Mouse (Mus musculus): ENCODE data around the gene 1700013G24Rik.
"Not testable (repeated sequence)": the region's sequence is repeated elsewhere in the genome, so short reads cannot be mapped to it uniquely, and the experiment has no call there.

The 1700013G24Rik gene

DNA sequence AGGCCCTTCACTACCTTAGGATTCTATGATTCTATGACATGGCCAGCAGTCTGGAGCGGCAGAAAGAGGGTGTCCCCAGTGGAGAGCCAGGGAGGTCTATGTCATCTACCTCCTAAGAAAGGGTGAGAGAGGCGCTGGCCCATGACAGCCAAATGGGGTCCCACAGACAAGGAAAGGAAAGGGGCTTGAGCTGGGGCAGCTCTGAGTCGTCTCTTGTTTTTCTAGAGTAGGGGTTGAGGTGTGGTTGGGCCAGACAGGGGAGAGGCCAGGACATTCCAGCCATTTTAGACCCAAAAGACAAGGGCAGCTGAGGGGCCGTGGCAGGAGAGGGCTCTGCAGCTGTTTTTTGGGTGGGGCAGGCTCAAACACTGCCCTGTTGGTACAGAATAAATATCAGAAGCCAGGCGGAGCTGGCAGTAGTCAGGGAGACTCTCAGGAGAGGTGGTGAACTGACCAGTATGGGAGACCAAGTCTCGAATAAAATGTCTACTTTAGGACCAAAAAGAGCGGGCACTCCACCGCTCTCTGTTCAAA lies at the start of gene 1700013G24Rik:
TSS of gene 1700013G24Rik (plus strand) at position 51 of the 534 bp plus-strand sequence.
- no peak for DNase-seq (ENCODE audit: low spot score)

DNA sequence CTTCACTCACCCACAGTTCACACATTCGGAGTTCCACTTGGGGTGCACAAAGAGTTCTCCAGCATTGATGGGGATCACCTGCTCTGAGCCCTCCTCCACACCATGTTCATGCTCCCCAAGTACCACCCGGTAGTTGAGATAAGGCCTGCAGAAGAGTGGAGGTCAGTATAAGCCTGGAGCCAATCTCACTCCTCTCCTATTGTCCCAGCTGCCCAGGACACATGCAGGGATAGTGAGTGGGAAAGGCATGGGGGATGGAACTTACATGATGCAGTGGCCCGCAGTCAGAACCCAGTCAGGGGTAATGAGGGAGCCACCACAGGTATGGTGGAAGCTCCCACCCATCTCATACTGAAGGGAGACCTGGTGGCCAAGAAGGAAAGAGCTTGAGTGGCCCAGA lies 47.5 kb upstream of the 1700013G24Rik start:
- no peak for DNase-seq (ENCODE audit: low spot score)

DNA sequence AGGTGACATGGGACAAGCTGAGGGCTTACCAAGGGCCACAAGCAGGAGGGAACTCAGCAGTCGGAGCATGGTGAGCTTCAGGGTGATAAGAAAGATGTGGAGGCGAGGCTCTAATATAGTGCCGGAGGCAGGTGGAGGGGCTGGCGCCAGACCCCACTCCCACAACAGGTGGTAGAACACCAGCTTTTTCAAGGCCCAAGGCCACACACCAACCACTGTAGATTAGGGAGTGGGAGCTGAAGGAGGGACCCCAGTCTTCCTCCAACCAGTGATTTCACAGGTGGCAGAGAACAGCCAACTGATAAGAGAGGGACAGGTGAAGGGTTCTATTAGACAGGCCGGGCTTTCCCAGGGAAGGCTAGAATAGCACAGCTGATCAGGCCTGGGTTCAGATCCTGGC lies 43.4 kb upstream of the 1700013G24Rik start, which contains the start of gene Cela3a:
TSS of gene Cela3a (minus strand) at position 101 of the 400 bp plus-strand sequence.
- DNase-seq (ENCODE audit: low spot score) = no peak

DNA sequence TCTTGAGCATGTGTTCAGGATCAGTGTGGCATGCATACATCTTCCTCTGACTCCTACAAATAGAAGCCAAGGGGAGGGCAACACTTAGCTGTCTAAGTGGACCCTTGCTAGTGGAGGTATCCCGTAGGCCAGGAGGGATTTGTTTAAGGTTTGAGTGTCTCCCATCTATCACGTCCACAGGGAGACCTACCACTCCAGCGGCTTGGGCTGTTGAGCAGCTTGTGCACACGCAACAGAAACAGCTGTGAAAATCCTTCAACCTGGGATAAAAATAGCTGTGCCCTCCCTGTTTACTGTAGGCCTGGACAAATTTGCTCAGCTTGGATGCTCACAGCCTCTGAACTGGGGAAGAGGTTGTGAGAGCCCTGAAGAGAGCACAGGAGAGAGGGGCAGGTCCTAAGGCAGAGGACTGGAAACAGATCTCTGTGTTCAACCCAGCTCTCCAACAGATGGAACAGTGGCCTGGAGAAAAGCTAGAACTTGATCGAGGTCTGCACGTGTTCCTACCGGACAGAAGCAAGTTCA lies 40.8 kb upstream of the 1700013G24Rik start:
- not testable (repeated sequence) for DNase-seq (ENCODE audit: low spot score)

- no peak for DNase-seq (ENCODE audit: low spot score)
These were observed 38.1 kb upstream of the 1700013G24Rik start for GRCm38 (mm10) chr4:137414936-137415335.

- DNase-seq (ENCODE audit: low spot score) = no peak
These were observed 35.1 kb upstream of the 1700013G24Rik start for GRCm38 (mm10) chr4:137417712-137418564.

- DNase-seq (ENCODE audit: low spot score) = no peak
These were observed 22.6 kb upstream of the 1700013G24Rik start, which contains the start of gene Cela3b for GRCm38 (mm10) chr4:137430502-137430901. Gene Cela3b (minus strand): TSS chr4:137430540.

- not testable (repeated sequence) for DNase-seq (ENCODE audit: low spot score)
These were observed 20.2 kb upstream of the 1700013G24Rik start for GRCm38 (mm10) chr4:137432700-137433550.

DNA sequence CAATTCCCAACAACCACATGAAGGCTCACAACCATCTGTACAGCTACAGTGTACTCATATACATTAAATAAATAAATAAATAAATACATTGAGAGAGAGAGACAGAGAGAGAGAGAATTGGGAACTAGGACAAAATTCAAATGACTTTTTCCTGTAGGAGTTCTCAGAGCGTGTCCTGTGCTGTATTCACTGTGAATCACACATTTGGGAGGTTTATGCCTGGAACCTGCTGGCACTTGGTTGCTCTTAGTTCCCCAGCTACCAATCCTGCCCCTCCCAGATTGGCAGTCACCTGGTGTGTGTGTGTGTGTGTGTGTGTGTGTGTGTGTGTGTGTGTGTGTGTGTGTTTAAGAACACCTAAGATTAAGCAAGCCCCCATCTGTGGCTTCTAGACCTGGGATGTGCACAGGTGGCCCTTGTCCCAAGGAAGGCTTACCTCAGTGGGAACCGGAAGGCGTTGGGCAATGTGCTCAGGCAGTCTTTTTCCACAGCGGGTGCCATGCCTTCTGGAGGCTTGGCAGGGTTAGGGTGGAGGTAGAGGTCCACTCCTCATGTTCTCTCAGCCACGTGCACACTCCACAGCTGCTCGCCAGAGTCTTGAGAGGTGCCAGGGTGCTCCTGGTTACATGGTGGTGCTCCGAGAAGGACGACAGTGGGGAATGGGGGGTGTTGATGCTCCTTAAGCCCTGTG lies 16.0 kb upstream of the 1700013G24Rik start:
- no peak for DNase-seq (ENCODE audit: low spot score)

DNA sequence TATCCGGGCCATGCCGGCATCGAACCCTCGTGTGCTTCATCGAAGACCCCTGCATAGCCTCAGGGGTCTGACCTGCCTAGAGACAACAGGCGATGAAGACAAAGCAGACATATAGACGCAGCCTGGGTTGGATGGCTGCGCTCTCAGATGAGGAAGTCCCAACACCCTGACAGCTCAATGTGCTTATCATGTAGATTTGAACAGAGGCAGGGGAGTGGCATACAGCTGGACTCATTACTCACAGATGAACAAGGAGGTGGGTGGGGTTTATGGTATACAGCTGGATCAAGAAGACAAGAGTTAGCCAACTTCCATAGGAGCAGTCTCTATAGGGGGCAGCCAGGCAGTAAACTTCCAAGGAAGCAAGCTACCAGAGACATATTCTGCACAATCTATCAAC lies 14.2 kb upstream of the 1700013G24Rik start:
- DNase-seq (ENCODE audit: low spot score) = no peak

DNA sequence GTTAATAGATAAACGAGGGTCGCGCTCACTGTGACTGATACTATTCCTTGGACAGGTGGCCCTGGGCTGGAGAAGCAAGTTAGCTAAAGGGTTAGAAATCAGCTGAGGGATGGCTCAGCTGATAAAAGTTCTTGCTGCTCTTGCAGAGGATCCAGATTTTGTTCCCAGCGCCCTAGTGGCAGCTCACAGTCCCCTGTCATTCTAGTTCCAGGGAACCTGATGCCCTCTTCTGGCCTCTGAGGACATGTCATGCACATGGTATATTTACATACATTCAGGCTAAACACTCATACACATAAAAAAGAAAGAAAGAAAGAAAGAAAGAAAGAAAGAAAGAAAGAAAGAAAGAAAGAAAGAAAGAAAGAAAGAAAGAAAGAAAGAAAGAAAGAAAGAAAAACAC lies 11.8 kb upstream of the 1700013G24Rik start:
- no peak for DNase-seq (ENCODE audit: low spot score)

DNA sequence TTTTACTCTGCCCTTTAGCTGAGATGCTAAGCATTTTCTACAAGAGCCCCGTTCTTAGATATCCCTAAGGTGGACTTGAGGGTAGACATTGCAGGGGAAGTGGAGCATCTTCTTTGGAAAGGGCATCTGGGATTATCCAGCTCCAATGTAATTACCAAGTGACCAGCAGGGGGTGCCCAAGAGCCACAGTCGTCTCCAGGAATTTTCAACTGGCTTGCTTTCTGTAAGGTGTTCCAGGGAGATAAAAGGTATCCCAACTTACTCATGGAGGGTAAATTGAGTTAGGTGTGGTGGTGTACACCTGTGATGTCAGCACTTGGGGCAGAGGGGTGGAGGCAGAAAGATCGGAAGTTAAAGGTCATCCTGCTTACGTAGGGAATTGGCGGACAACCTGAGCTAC lies 9.5 kb upstream of the 1700013G24Rik start:
- peak; percentile 53 for DNase-seq (ENCODE audit: low spot score)

- no peak for DNase-seq (ENCODE audit: low spot score)
These were observed 7.2 kb upstream of the 1700013G24Rik start for GRCm38 (mm10) chr4:137445881-137446280.

DNA sequence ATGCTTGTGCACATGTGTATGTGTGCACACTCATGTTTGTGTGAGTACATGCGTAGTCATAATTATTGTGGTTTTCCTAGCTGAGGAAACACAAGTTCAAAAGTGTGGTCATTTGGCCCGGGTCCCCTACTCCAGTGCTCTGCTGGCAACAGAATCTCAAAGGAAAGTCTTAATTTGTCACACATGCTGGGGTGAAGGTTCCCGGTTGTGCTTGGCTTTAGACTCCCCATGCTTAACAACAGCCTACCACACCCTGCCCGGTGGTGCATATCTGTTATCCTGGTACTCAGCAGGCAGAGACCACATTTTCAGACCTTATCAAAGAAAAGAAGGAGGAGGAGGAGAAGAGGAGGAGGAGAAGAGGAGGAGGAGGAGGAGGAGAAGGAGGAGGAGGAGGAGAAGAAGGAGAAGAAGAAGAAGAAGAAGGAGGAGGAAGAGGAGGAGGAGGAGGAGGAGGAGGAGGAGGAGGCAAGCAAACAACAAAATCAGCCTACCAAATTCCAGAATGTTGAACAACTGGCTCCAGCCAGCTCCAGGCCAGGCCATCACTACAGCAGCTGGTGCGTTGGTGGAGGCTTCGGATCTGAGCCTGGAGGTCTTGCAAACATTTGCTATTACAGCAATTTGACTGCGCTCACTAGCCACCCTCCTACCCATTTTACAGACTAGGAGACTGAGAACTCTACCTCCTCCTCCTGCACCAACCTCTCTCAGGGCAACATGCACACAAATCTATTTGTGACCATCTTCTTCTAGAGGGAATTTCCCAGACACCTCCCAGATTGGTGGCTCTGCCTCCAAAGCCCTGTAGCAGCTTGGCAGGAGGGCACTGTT lies 5.5 kb upstream of the 1700013G24Rik start:
- DNase-seq (ENCODE audit: low spot score) = no peak

DNA sequence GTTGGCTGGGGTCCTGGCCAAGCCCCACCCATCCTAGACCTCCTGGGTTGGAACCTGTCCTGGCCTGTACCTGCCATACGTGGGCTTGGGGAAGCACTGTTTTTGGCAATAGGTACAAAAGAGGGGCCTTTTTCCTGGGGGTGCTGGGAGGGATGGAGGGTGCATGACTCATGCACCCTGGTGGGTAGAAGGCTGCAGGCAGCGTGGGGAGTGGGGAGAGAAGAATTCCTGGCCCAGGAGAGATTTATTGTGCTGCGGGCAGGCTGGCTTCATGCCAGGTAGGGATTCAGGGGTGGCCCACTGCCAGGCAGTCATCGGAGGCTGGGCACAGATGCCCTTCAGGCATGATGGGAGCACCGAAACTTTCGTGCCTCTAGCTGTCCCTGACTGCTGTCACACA lies 4.9 kb upstream of the 1700013G24Rik start:
- no peak for DNase-seq (ENCODE audit: low spot score)

DNA sequence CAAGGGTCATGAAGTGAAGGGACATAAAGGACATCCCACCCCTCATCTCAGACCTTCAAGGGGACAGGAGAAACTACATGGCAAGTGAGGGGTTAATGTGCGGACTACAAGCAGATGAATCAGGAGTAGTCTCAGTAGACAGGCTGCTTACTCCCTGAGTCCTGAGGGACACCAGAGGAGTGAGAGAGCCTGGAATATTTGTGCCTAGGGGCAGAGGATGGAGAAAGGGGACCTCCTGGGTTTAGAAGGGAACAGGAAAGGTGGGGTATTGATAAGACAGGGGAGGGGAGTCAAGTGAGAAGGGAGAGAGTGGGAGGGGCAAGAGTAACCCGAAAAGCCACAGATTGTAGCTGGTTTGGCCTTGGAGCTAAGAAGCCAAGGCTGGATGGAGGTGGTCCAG lies 4.4 kb upstream of the 1700013G24Rik start:
- no peak for DNase-seq (ENCODE audit: low spot score)

- DNase-seq (ENCODE audit: low spot score) = no peak
These were observed 4.0 kb upstream of the 1700013G24Rik start for GRCm38 (mm10) chr4:137449132-137449531.

DNA sequence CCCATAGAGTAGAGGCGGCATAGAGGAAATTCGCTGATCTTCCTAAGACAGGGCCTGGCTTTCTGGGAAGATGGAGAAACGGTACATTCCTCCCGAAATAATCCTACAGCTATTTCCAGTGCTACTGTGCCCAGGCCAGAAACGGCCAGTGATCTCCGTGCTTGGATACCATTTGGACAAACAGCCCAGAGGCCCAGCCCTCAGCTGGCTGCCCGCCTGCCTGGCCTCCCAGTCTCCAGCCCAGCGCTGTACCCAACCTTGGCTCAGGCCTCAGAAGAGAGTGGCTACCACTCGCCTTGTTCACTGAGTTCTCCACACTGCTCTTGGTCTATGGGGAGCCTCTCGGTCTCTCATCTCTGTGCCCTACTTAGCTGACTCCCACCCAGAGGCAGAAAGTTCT lies 3.4 kb upstream of the 1700013G24Rik start:
- no peak for DNase-seq (ENCODE audit: low spot score)

GRCm38 (mm10) chr4:137452190-137452589 lies 894 bp upstream of the 1700013G24Rik start:
- DNase-seq (ENCODE audit: low spot score) = no peak

DNA sequence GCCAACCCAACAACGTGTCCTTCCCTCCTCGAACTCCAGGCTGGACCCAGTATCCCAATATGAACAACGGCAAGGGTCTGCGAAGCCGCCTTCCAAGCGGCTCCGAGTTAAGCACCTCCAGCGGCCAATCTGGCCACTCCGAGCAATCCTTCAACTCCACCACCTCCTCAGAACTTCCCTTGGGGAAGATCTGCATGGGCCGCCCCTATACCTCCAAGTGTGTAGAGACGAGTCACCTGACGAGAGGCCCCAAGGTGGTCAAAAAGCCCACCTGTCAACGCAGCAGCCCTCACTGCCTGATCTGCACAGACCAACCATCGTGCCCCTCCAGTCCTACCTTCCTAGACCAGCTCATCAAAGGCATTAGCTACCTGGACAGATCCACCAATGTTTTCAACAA lies 1.5 kb downstream of the 1700013G24Rik start:
- no peak for DNase-seq (ENCODE audit: low spot score)

DNA sequence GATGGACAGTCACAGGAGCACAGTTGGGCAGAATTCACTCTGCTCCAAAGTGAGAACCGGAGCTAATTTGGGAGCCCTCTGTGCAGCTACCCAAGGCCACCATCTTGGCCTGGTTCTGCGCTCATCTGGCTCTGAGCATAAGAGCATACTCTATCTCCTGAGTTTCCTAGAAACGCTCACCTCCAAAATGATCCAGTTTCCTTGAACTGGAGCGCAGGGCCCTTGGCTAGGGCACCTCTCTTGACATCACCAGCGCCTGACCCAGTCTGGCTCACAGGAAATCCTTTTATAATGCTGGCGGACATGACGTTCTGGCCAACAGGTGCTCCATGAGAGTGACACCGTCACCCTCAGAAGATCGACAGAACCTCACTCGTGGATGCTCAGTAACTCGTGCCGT lies 3.5 kb downstream of the 1700013G24Rik start:
- DNase-seq (ENCODE audit: low spot score) = no peak

Measured in yolk sac, embryonic 10.5 days (tissue).